Mouse (Mus musculus): Measurements from ENCODE around the gene Hid1. TPM values are rescaled to one million over a fixed set of nuclear protein-coding genes. Genes with fewer than 3 reads are reported as not detected.

Hid1 gene
- polyA plus RNA-seq, 1 experiment from 2014 or later, result 22.3 TPM

- Histone ChIP-seq H3K36me3 (ENCODE audit: control insufficient read depth, insufficient read depth, low read length) (no peaks in the 10 kb centered on the region), H3K27ac (ENCODE audit: low read depth, low read length) (no peak overlapping the region), H3K4me1 (replicated peaks; ENCODE audit: control insufficient read depth, insufficient read depth, low read length) (peaks cover 10% of the 10 kb centered on the region), H3K4me2 (ENCODE audit: low read depth, low read length, severe bottlenecking) (no peak overlapping the region), H3K27me3 (ENCODE audit: control insufficient read depth, insufficient read depth, low read length) (peaks cover 15% of the 10 kb centered on the region), H3K4me3 (ENCODE audit: low read depth, low read length) (no peak overlapping the region), H3K9ac (ENCODE audit: low read length) (no peak overlapping the region), H3K9me3 (ENCODE audit: control insufficient read depth, low read length) (no peaks in the 10 kb centered on the region)
- ATAC-seq (replicated peaks; ENCODE audit: low FRiP score) (no peak), DNase-seq (ENCODE audit: low spot score) (no peak)
- 57% methylated on average over 1 of the region's 1 CpGs for WGBS
Observed at GRCm38 (mm10) chr11:115372015-115372414, 4.5 kb upstream of the Hid1 start.

GRCm38 (mm10) chr11:115371354-115371753, 3.8 kb upstream of the Hid1 start:
- H3K4me1 ChIP-seq (replicated peaks; ENCODE audit: control insufficient read depth, insufficient read depth, low read length), result peaks cover 13% of the 10 kb centered on the region
- H3K9me3 ChIP-seq (ENCODE audit: control insufficient read depth, low read length), result no peaks in the 10 kb centered on the region
- H3K36me3 ChIP-seq (ENCODE audit: control insufficient read depth, insufficient read depth, low read length), result no peaks in the 10 kb centered on the region
- 73% methylated on average over 8 of the region's 8 CpGs for WGBS
- ATAC-seq (replicated peaks; ENCODE audit: low FRiP score) (no peak), DNase-seq (ENCODE audit: low spot score) (no peak)
- H3K4me3 ChIP-seq (ENCODE audit: low read depth, low read length), result no peak overlapping the region
- no peak overlapping the region for H3K4me2 ChIP-seq (ENCODE audit: low read depth, low read length, severe bottlenecking)
- peaks cover 15% of the 10 kb centered on the region for H3K27me3 ChIP-seq (ENCODE audit: control insufficient read depth, insufficient read depth, low read length)
- no peak overlapping the region for H3K9ac ChIP-seq (ENCODE audit: low read length)
- no peak overlapping the region for H3K27ac ChIP-seq (ENCODE audit: low read depth, low read length)

- peaks cover 15% of the 10 kb centered on the region for H3K27me3 ChIP-seq (ENCODE audit: control insufficient read depth, insufficient read depth, low read length)
Observed at GRCm38 (mm10) chr11:115370368-115370767, 2.8 kb upstream of the Hid1 start.

GRCm38 (mm10) chr11:115366706-115367394, 706 bp downstream of the Hid1 start:
- Histone ChIP-seq H3K36me3 (ENCODE audit: control insufficient read depth, insufficient read depth, low read length) (no peaks in the 10 kb centered on the region), H3K9ac (ENCODE audit: low read length) (peak overlapping the region; percentile 73), H3K4me3 (ENCODE audit: low read depth, low read length) (peak overlapping the region; percentile 66), H3K4me2 (ENCODE audit: low read depth, low read length, severe bottlenecking) (peak overlapping the region; percentile 98), H3K27me3 (ENCODE audit: control insufficient read depth, insufficient read depth, low read length) (peaks cover 7% of the 10 kb centered on the region; the same call in 1 of the 2 replicates), H3K4me1 (replicated peaks; ENCODE audit: control insufficient read depth, insufficient read depth, low read length) (peaks cover 3% of the 10 kb centered on the region; the same call in 1 of the 2 replicates), H3K27ac (ENCODE audit: low read depth, low read length) (peak overlapping the region; percentile 4; the same call in 1 of the 2 replicates), H3K9me3 (ENCODE audit: control insufficient read depth, low read length) (no peaks in the 10 kb centered on the region)
- peak; percentile 67 for ATAC-seq (replicated peaks; ENCODE audit: low FRiP score)
- DNase-seq (ENCODE audit: low spot score), result peak; percentile 75
- under 1% methylated on average over 28 of the region's 28 CpGs for WGBS

More at GRCm38 (mm10) chr11:115370368-115370767, 2.8 kb upstream of the Hid1 start:
- H3K36me3 ChIP-seq (ENCODE audit: control insufficient read depth, insufficient read depth, low read length), result no peaks in the 10 kb centered on the region
- H3K4me3 ChIP-seq (ENCODE audit: low read depth, low read length), result no peak overlapping the region
- H3K9me3 ChIP-seq (ENCODE audit: control insufficient read depth, low read length), result no peaks in the 10 kb centered on the region
- no peak overlapping the region for H3K27ac ChIP-seq (ENCODE audit: low read depth, low read length)
- peaks cover 13% of the 10 kb centered on the region for H3K4me1 ChIP-seq (replicated peaks; ENCODE audit: control insufficient read depth, insufficient read depth, low read length)
- H3K4me2 ChIP-seq (ENCODE audit: low read depth, low read length, severe bottlenecking), result no peak overlapping the region
- ATAC-seq (replicated peaks; ENCODE audit: low FRiP score) (no peak), DNase-seq (ENCODE audit: low spot score) (no peak)
- no peak overlapping the region for H3K9ac ChIP-seq (ENCODE audit: low read length)
- WGBS, result 61% methylated on average over 7 of the region's 7 CpGs

- Histone ChIP-seq H3K4me2 (ENCODE audit: low read depth, low read length, severe bottlenecking) (peak overlapping the region; percentile 98), H3K27ac (ENCODE audit: low read depth, low read length) (no peak overlapping the region), H3K4me1 (replicated peaks; ENCODE audit: control insufficient read depth, insufficient read depth, low read length) (peaks cover 3% of the 10 kb centered on the region; the same call in 1 of the 2 replicates), H3K36me3 (ENCODE audit: control insufficient read depth, insufficient read depth, low read length) (no peaks in the 10 kb centered on the region), H3K4me3 (ENCODE audit: low read depth, low read length) (peak overlapping the region; percentile 66), H3K9me3 (ENCODE audit: control insufficient read depth, low read length) (no peaks in the 10 kb centered on the region), H3K9ac (ENCODE audit: low read length) (no peak overlapping the region), H3K27me3 (ENCODE audit: control insufficient read depth, insufficient read depth, low read length) (peaks cover 7% of the 10 kb centered on the region; the same call in 1 of the 2 replicates)
- 43% methylated on average over 7 of the region's 7 CpGs for WGBS
- ATAC-seq (replicated peaks; ENCODE audit: low FRiP score) (no peak; the same call in 1 of the 2 replicates), DNase-seq (ENCODE audit: low spot score) (no peak)
Observed at GRCm38 (mm10) chr11:115366039-115366705, 1.4 kb downstream of the Hid1 start.

- 94% methylated on average over 3 of the region's 3 CpGs for WGBS
- H3K9ac ChIP-seq (ENCODE audit: low read length), result no peak overlapping the region
- H3K4me3 ChIP-seq (ENCODE audit: low read depth, low read length), result no peak overlapping the region
- peaks cover 5% of the 10 kb centered on the region; the same call in 1 of the 2 replicates for H3K27me3 ChIP-seq (ENCODE audit: control insufficient read depth, insufficient read depth, low read length)
- no peak overlapping the region for H3K4me2 ChIP-seq (ENCODE audit: low read depth, low read length, severe bottlenecking)
- H3K9me3 ChIP-seq (ENCODE audit: control insufficient read depth, low read length), result no peaks in the 10 kb centered on the region
- ATAC-seq (replicated peaks; ENCODE audit: low FRiP score), result no peak
- H3K4me1 ChIP-seq (replicated peaks; ENCODE audit: control insufficient read depth, insufficient read depth, low read length), result peaks cover 3% of the 10 kb centered on the region; the same call in 1 of the 2 replicates
- DNase-seq (ENCODE audit: low spot score), result no peak
- H3K36me3 ChIP-seq (ENCODE audit: control insufficient read depth, insufficient read depth, low read length), result no peaks in the 10 kb centered on the region
- H3K27ac ChIP-seq (ENCODE audit: low read depth, low read length), result no peak overlapping the region
Observed at GRCm38 (mm10) chr11:115364136-115364535, 3.4 kb downstream of the Hid1 start.

- no peaks in the 10 kb centered on the region for H3K36me3 ChIP-seq (ENCODE audit: control insufficient read depth, insufficient read depth, low read length)
- no peak for ATAC-seq (replicated peaks; ENCODE audit: low FRiP score)
- no peak overlapping the region for H3K9ac ChIP-seq (ENCODE audit: low read length)
Observed at GRCm38 (mm10) chr11:115359726-115360125, 7.8 kb downstream of the Hid1 start.

GRCm38 (mm10) chr11:115359293-115359692, 8.3 kb downstream of the Hid1 start:
- Histone ChIP-seq H3K27ac (ENCODE audit: low read depth, low read length) (no peak overlapping the region), H3K4me2 (ENCODE audit: low read depth, low read length, severe bottlenecking) (no peak overlapping the region), H3K4me1 (replicated peaks; ENCODE audit: control insufficient read depth, insufficient read depth, low read length) (no peaks in the 10 kb centered on the region), H3K27me3 (ENCODE audit: control insufficient read depth, insufficient read depth, low read length) (no peaks in the 10 kb centered on the region), H3K9ac (ENCODE audit: low read length) (no peak overlapping the region), H3K36me3 (ENCODE audit: control insufficient read depth, insufficient read depth, low read length) (no peaks in the 10 kb centered on the region), H3K4me3 (ENCODE audit: low read depth, low read length) (no peak overlapping the region), H3K9me3 (ENCODE audit: control insufficient read depth, low read length) (no peaks in the 10 kb centered on the region)
- DNase-seq (ENCODE audit: low spot score) (no peak), ATAC-seq (replicated peaks; ENCODE audit: low FRiP score) (no peak)
- WGBS, result 64% methylated on average over 3 of the region's 3 CpGs

More at GRCm38 (mm10) chr11:115359726-115360125, 7.8 kb downstream of the Hid1 start:
- H3K4me2 ChIP-seq (ENCODE audit: low read depth, low read length, severe bottlenecking), result no peak overlapping the region
- H3K9me3 ChIP-seq (ENCODE audit: control insufficient read depth, low read length), result no peaks in the 10 kb centered on the region
- H3K4me1 ChIP-seq (replicated peaks; ENCODE audit: control insufficient read depth, insufficient read depth, low read length), result no peaks in the 10 kb centered on the region
- WGBS, result 70% methylated on average over 6 of the region's 6 CpGs
- no peak for DNase-seq (ENCODE audit: low spot score)
- no peak overlapping the region for H3K27ac ChIP-seq (ENCODE audit: low read depth, low read length)
- H3K27me3 ChIP-seq (ENCODE audit: control insufficient read depth, insufficient read depth, low read length), result no peaks in the 10 kb centered on the region
- H3K4me3 ChIP-seq (ENCODE audit: low read depth, low read length), result no peak overlapping the region

Measured in forebrain, embryonic 11.5 days (tissue).